Mouse (Mus musculus) effector memory CD4-positive, alpha-beta T cell, adult 5 months (primary cell): Measurements from ENCODE around the gene Pip5kl1. TPM values are rescaled to one million over a fixed set of nuclear protein-coding genes. Genes with fewer than 3 reads are reported as not detected.

Experiments
- polyA plus RNA-seq: library from polyadenylated mRNA; unstranded; fragments of 100-300 nt; shearing (Covaris generic); gene quantifications from one replicate; pipeline ENCODE4 v1.2.1, GENCODE M21; 2017

Gene Pip5kl1
- not detected for polyA plus RNA-seq

GRCm38 (mm10) chr2:32574497-32574896 is at the start of gene Pip5kl1:
TSS of gene Pip5kl1 (plus strand) at chr2:32574797.

GRCm38 (mm10) chr2:32534733-32535471 is 39.7 kb upstream of the Pip5kl1 start, which contains the start of gene Fam102a:
TSS of gene Fam102a (plus strand) at chr2:32535332.

GRCm38 (mm10) chr2:32570698-32571494 is 3.7 kb upstream of the Pip5kl1 start, which contains the start of gene Dpm2:
TSS of gene Dpm2 (plus strand) at chr2:32570858.

GRCm38 (mm10) chr2:32575586-32576160 is 1.1 kb downstream of the Pip5kl1 start, which contains the start of gene 9430097D07Rik:
TSS of gene 9430097D07Rik (minus strand) at chr2:32575684.

GRCm38 (mm10) chr2:32586871-32587351 is 12.3 kb downstream of the Pip5kl1 start, which contains the start of gene St6galnac4:
TSS of gene St6galnac4 (plus strand) at chr2:32587095.

GRCm38 (mm10) chr2:32599409-32599808 is 24.8 kb downstream of the Pip5kl1 start, which contains the start of gene St6galnac6:
TSS of gene St6galnac6 (plus strand) at chr2:32599709.

GRCm38 (mm10) chr2:32621517-32621859 is 46.9 kb downstream of the Pip5kl1 start, which contains the start of gene Ak1:
TSS of gene Ak1 (plus strand) at chr2:32621758.

Other genes starting within 250 kb of the Pip5kl1 start
- 118 TPM for gene Ciz1, start 222.5 kb upstream of the Pip5kl1 start, polyA plus RNA-seq
- not detected for gene Dnm1, start 221.5 kb upstream of the Pip5kl1 start, polyA plus RNA-seq
- 43.5 TPM for gene 1110008P14Rik, start 192.9 kb upstream of the Pip5kl1 start, polyA plus RNA-seq
- gene Lcn2, start 186.5 kb upstream of the Pip5kl1 start, polyA plus RNA-seq = not detected
- 11.4 TPM for gene Ptges2, start 178.9 kb upstream of the Pip5kl1 start, polyA plus RNA-seq
- 6.4 TPM for gene Naif1, start 124.3 kb upstream of the Pip5kl1 start, polyA plus RNA-seq
- gene Slc25a25, start 123.4 kb upstream of the Pip5kl1 start, polyA plus RNA-seq = 41.6 TPM
- 148 TPM for gene Fam102a, start 39.5 kb upstream of the Pip5kl1 start, polyA plus RNA-seq
- 68.5 TPM for gene Dpm2, start 3.9 kb upstream of the Pip5kl1 start, polyA plus RNA-seq
- gene 9430097D07Rik, start 887 bp downstream of the Pip5kl1 start, polyA plus RNA-seq = not detected
- 25.4 TPM for gene St6galnac4, start 12.3 kb downstream of the Pip5kl1 start, polyA plus RNA-seq
- gene St6galnac6, start 24.9 kb downstream of the Pip5kl1 start, polyA plus RNA-seq = 2.7 TPM
- gene Ak1, start 47.0 kb downstream of the Pip5kl1 start, polyA plus RNA-seq = not detected
- not detected for gene Eng, start 71.8 kb downstream of the Pip5kl1 start, polyA plus RNA-seq
- gene Fpgs, start 129.3 kb downstream of the Pip5kl1 start, polyA plus RNA-seq = 14.1 TPM
- gene Cdk9, start 138.3 kb downstream of the Pip5kl1 start, polyA plus RNA-seq = 126 TPM
- 62.7 TPM for gene Sh2d3c, start 146.3 kb downstream of the Pip5kl1 start, polyA plus RNA-seq
- gene 6330409D20Rik, start 166.2 kb downstream of the Pip5kl1 start, polyA plus RNA-seq = not detected
- gene Tor2a, start 182.4 kb downstream of the Pip5kl1 start, polyA plus RNA-seq = 39.1 TPM
- 2.0 TPM for gene Ttc16, start 200.8 kb downstream of the Pip5kl1 start, polyA plus RNA-seq
- 12.3 TPM for gene Ptrh1, start 201.0 kb downstream of the Pip5kl1 start, polyA plus RNA-seq
- gene Cfap157, start 209.6 kb downstream of the Pip5kl1 start, polyA plus RNA-seq = 2.5 TPM